Mouse (Mus musculus) heart, postnatal 0 days (tissue): ENCODE results near the gene Bcas3.

Experiments used
- CTCF ChIP-seq: IDR thresholded peaks from 2 replicates; pipeline ENCODE4 v1.5.1; 2016; ENCODE audit warnings: antibody characterized with exemption, control low read depth, low read depth
- EP300 ChIP-seq: IDR thresholded peaks from 2 replicates; pipeline ENCODE4 v1.6.1; 2016; ENCODE audit warnings: antibody characterized with exemption, low read depth

- TF ChIP-seq CTCF = no peak
- TF ChIP-seq EP300 = no peak
Observed at GRCm38 (mm10) chr11:85523646-85524045, 170.7 kb downstream of the Bcas3 start.
